Mouse (Mus musculus): Measurements from ENCODE around the gene Sdcbp2.

DNA sequence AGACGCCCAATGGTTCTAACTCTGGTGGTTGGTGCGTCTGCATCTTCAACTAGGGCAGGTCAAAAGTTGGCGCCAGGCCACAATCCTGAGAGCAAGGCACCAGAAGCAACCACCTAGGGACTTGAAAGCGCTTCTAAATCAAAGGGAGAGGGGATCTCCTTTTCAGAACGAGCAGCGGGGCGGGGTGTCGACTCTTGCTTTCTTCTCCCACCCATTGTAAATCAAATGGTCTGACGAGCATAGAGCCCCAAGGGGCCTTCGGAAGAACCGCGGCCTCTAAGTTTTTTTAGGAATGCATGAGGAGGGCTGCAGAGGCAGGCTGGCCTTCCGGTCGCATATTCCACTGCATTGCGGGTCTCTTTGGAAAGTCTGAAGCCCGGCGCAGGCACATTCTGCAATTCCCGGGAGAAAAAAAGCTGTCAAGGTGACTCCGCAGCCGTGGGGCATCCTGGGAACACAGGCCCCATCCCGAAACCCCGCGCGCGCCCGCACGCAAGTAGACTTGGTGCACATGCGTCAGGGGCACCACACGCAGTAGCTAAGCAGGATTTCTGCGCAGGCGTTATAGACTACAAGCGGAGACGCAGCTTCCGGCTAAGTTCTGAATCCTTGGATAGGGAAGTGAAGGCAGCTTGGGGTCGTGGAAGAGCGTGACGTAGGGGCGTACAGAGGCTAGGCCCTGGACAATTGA lies 3.4 kb downstream of the Sdcbp2 start:
- TF ChIP-seq CTCF (IDR thresholded peaks at IDR 0.05; ENCODE audit: low read depth, low read length) (no peak), TAL1 (conservative IDR thresholded peaks at IDR 0.05; ENCODE audit: low read depth, low read length) (no peak)
